Mouse (Mus musculus) embryonic facial prominence, embryonic 13.5 days (tissue): ENCODE results near the gene Bard1. TPM values are rescaled to one million over a fixed set of nuclear protein-coding genes. Genes with fewer than 3 reads are reported as not detected.

Source experiments
- ATAC-seq: fragments of 200-750 bp; cut with Nextera tagmentation; 2 replicates; pipeline ENCODE4 v1.8.0; 2017; ENCODE audit warnings: low read depth; ENCODE audit not compliant: insufficient number of reproducible peaks, insufficient read depth, low FRiP score, low TSS enrichment
- H3K27ac ChIP-seq: fragments of 300-500 bp; sonication (generic); 2 replicates; pipeline ENCODE4 v1.5.1; 2015; ENCODE audit warnings: moderate library complexity, mild to moderate bottlenecking, inconsistent platforms
- H3K27me3 ChIP-seq: fragments of 300-500 bp; sonication (generic); 2 replicates; pipeline ENCODE4 v1.6.1; 2015; ENCODE audit warnings: mild to moderate bottlenecking, inconsistent platforms
- H3K36me3 ChIP-seq: fragments of 300-500 bp; sonication (generic); 2 replicates; pipeline ENCODE4 v1.6.1; 2015; ENCODE audit warnings: mild to moderate bottlenecking, inconsistent platforms
- H3K4me1 ChIP-seq: fragments of 300-500 bp; sonication (generic); 2 replicates; pipeline ENCODE4 v1.6.1; 2015; ENCODE audit warnings: inconsistent platforms
- H3K4me2 ChIP-seq: fragments of 300-500 bp; sonication (generic); 2 replicates; pipeline ENCODE4 v1.6.1; 2015; ENCODE audit warnings: moderate library complexity, mild to moderate bottlenecking, inconsistent platforms
- H3K4me3 ChIP-seq: fragments of 300-500 bp; sonication (generic); 2 replicates; pipeline ENCODE4 v1.5.1; 2015; ENCODE audit warnings: mild to moderate bottlenecking, inconsistent platforms
- H3K9ac ChIP-seq: fragments of 300-500 bp; sonication (generic); 2 replicates; pipeline ENCODE4 v1.6.1; 2015; ENCODE audit warnings: mild to moderate bottlenecking, inconsistent platforms
- H3K9me3 ChIP-seq: fragments of 300-500 bp; sonication (generic); 2 replicates; pipeline ENCODE4 v1.6.1; 2016; ENCODE audit warnings: inconsistent platforms
- WGBS: fragments of 180-500 bp; shearing (Covaris S2); methylation state at CpG from one replicate; pipeline ENCODE4 v1.1.7; 2015; ENCODE audit warnings: mixed read lengths; 5-methylcytosine and 5-hydroxymethylcytosine counted together
- polyA plus RNA-seq: library from polyadenylated mRNA; unstranded; fragments of >200 nt; fragmentation: Nextera tagmentation; extraction: Ambion mirVana; gene quantifications from 2 replicates; pipeline ENCODE4 v1.2.1, GENCODE M21; 2015

The Bard1 gene
- polyA plus RNA-seq, 1 experiment from 2014 or later: 2.2 TPM

DNA sequence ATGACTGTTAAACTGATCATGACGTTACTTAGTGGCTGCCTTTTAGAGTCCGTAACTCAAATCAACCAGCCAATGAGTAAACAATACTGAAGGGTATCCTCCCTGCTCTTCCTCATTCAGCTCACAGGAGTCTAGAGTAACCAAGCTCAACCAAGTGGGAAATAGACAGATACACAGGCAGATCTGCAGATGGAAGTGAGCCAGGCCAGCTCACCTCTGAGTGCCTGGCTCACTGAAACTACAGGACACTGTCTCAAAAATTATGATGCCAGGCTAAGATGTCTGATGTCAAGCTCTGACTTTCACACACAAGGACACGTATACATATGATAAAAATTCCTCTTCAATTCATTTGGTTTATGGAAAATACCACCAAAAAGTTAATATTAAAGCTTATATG lies 59.0 kb downstream of the Bard1 start:
- H3K4me2 ChIP-seq: no peak overlapping the region
- ATAC-seq: no peak
- no peak overlapping the region for H3K27ac ChIP-seq
- H3K9ac ChIP-seq: no peak overlapping the region
- H3K4me3 ChIP-seq: no peak overlapping the region
- 88% methylated on average over 3 of the region's 3 CpGs for WGBS
- H3K36me3 ChIP-seq: no peaks in the 10 kb centered on the region
- no peaks in the 10 kb centered on the region for H3K9me3 ChIP-seq
- H3K4me1 ChIP-seq: no peaks in the 10 kb centered on the region
- H3K27me3 ChIP-seq: no peaks in the 10 kb centered on the region

DNA sequence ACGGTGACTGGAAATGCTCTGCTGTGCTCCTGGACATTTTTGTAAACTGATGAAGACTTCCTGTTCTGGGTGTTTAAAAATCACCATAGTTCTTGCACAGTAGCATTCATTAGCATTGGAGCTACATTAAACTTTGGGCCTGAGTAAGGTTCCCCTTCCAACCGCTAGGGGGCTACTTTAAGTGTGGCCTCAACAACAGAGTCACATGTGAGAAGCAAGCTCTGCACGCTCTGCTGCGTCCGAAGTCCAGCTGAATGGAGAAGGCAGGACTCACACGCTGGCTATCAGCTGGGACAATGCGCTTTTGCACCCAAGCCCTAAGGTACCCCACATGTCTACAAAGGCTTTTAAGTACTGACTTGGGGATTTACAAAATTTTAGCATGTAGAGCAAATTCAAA lies 65.9 kb downstream of the Bard1 start:
- WGBS: 53% methylated on average over 7 of the region's 7 CpGs

DNA sequence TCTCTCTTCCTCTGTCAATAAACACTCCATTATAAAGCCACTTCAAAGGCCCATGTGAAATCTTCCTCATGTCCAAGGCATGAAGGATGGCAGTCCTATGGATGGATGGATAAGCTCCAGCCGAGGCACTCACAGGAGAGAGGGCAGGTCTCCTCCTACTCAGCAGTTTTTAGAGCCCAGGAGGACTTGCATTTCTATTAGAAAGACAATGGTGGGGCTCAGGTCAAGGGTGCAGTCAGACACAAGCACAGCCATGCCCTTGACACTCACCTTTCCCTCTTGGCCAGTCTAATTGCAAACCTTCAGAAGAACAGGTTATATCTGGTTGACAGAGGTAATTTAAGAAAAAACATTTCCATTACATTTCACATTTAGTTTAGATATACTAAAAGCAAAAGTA lies 67.4 kb downstream of the Bard1 start:
- no peak overlapping the region for H3K27ac ChIP-seq

More for the DNA sequence above, 65.9 kb downstream of the Bard1 start:
- ATAC-seq: no peak
- Histone ChIP-seq H3K4me2 (no peak overlapping the region), H3K27me3 (no peaks in the 10 kb centered on the region), H3K27ac (no peak overlapping the region), H3K9ac (no peak overlapping the region), H3K4me3 (no peak overlapping the region), H3K9me3 (no peaks in the 10 kb centered on the region), H3K4me1 (no peaks in the 10 kb centered on the region), H3K36me3 (peaks cover 3% of the 10 kb centered on the region; the same call in 1 of the 2 replicates)

DNA sequence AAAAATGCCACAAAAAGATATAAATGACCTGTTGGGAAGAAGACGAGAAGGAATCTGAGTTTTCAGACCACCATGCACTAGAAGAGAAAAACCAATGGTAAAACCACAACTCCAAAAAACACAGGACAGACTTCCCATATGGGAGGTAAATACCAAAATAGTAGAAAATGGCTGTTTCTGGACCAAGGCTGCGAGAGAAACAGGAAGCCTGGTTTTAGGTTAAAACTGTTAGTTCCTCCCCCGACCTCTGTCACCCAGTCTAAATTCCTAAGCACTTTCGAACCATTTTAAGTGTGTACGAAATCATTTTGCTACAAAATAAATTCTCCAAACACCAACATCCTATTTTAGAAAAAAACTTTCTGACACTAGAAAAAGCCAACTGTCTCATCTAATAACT lies 80.2 kb downstream of the Bard1 start:
- no peaks in the 10 kb centered on the region for H3K4me1 ChIP-seq
- WGBS: 79% methylated on average over 5 of the region's 5 CpGs
- H3K27ac ChIP-seq: no peak overlapping the region
- H3K9me3 ChIP-seq: no peaks in the 10 kb centered on the region
- H3K9ac ChIP-seq: no peak overlapping the region
- no peak overlapping the region for H3K4me3 ChIP-seq
- H3K4me2 ChIP-seq: no peak overlapping the region
- H3K27me3 ChIP-seq: no peaks in the 10 kb centered on the region
- no peak for ATAC-seq
- H3K36me3 ChIP-seq: no peaks in the 10 kb centered on the region

More for the DNA sequence above, 67.4 kb downstream of the Bard1 start:
- no peak for ATAC-seq
- H3K36me3 ChIP-seq: peaks cover 4% of the 10 kb centered on the region
- no peak overlapping the region for H3K9ac ChIP-seq
- no peaks in the 10 kb centered on the region for H3K9me3 ChIP-seq
- no peak overlapping the region for H3K4me3 ChIP-seq
- no peaks in the 10 kb centered on the region for H3K27me3 ChIP-seq
- H3K4me1 ChIP-seq: no peaks in the 10 kb centered on the region
- WGBS: 82% methylated on average over 1 of the region's 1 CpGs
- H3K4me2 ChIP-seq: no peak overlapping the region

DNA sequence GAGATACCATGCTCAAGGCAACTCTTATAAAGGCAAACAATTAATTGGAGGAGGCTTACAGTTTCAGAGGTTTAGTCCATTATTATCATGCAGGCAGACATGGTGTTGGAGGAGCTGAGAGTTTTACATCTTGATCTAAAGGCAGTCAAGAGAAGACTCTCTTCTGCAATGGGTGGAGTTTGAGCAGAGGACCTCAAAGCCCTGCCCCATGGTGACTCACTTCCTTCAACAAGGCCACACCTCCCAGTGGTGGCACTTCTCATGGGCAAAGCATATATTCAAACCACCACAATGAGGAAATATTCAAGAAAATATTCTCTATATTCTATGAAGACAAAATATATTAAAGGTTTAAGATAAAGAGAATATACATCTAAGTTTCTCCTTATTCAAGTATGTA lies 88.6 kb downstream of the Bard1 start:
- H3K27me3 ChIP-seq: no peaks in the 10 kb centered on the region
- H3K27ac ChIP-seq: no peak overlapping the region
- no peak overlapping the region for H3K4me2 ChIP-seq
- H3K4me3 ChIP-seq: no peak overlapping the region
- ATAC-seq: no peak
- H3K4me1 ChIP-seq: no peaks in the 10 kb centered on the region
- no peaks in the 10 kb centered on the region for H3K36me3 ChIP-seq
- no peak overlapping the region for H3K9ac ChIP-seq
- H3K9me3 ChIP-seq: no peaks in the 10 kb centered on the region

DNA sequence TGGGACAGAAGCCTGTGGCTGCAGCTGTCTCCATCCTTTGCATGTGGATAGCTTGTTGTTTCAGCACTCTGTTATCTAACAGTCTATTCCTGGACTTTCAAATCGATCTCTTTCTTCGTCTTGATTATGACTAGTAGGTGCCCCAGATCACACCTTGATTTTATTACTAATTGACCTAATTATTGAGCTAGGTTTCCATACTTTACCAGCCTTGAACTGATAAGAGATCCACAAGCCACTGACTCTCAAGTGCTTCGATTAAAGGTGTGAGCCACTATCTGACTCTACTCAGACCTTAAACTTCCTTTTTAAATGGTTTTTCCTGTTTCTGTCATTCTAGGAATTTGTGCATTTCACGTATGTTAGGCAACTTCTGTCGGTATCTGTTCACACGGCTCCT lies 96.9 kb downstream of the Bard1 start:
- H3K4me1 ChIP-seq: no peaks in the 10 kb centered on the region
- H3K27me3 ChIP-seq: no peaks in the 10 kb centered on the region
- no peaks in the 10 kb centered on the region for H3K36me3 ChIP-seq

DNA sequence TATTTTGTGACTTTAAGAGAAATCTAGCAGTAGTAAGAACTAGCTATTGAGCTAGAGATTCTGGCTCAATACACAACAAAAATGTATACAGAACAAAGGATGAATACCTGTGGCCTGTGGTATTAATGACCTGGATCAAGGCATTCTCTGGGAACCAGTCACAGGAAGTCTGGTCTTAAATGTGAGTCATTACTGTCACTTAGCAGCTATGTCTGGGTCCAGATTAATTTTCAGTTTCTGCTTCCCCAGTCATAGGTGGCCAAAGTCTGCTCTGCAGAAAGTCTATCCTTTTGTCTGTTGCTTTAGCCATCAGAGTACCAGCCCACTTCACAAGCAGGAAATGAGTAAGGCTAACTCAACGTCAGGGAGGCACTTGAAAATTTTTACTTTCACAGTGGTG lies 98.8 kb downstream of the Bard1 start:
- Histone ChIP-seq H3K4me3 (no peak overlapping the region), H3K4me1 (no peaks in the 10 kb centered on the region), H3K9ac (no peak overlapping the region), H3K9me3 (no peaks in the 10 kb centered on the region), H3K27me3 (no peaks in the 10 kb centered on the region), H3K27ac (no peak overlapping the region), H3K36me3 (no peaks in the 10 kb centered on the region), H3K4me2 (no peak overlapping the region)
- ATAC-seq: no peak
- 31% methylated on average over 1 of the region's 1 CpGs for WGBS

More for the DNA sequence above, 96.9 kb downstream of the Bard1 start:
- WGBS: 87% methylated on average over 6 of the region's 6 CpGs
- H3K9me3 ChIP-seq: no peaks in the 10 kb centered on the region
- no peak for ATAC-seq
- no peak overlapping the region for H3K4me3 ChIP-seq
- H3K4me2 ChIP-seq: no peak overlapping the region
- H3K9ac ChIP-seq: no peak overlapping the region
- no peak overlapping the region for H3K27ac ChIP-seq

DNA sequence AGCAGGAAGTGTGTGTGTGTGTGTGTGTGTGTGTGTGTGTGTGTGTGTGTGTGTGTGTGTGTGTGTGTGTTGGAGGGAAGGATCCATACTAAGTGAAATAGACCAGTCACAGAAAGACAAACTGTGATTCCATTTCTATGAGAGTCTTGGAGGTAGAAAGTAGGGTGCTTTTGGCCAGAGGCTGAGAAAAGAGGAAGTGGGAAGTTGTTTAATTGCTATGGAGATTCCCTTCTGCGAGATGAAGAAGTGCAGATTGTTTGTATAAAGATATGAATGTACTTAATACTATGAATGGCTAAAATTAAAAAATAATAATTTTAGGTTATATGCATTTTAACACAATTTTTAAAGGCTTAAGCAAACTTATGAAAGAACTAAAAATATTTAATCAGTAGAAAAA lies 99.2 kb downstream of the Bard1 start:
- Histone ChIP-seq H3K4me1 (no peaks in the 10 kb centered on the region), H3K27ac (no peak overlapping the region), H3K4me2 (no peak overlapping the region), H3K9me3 (no peaks in the 10 kb centered on the region), H3K27me3 (no peaks in the 10 kb centered on the region), H3K9ac (no peak overlapping the region), H3K4me3 (no peak overlapping the region), H3K36me3 (no peaks in the 10 kb centered on the region)
- ATAC-seq: no peak
- WGBS: 66% methylated on average over 1 of the region's 1 CpGs

DNA sequence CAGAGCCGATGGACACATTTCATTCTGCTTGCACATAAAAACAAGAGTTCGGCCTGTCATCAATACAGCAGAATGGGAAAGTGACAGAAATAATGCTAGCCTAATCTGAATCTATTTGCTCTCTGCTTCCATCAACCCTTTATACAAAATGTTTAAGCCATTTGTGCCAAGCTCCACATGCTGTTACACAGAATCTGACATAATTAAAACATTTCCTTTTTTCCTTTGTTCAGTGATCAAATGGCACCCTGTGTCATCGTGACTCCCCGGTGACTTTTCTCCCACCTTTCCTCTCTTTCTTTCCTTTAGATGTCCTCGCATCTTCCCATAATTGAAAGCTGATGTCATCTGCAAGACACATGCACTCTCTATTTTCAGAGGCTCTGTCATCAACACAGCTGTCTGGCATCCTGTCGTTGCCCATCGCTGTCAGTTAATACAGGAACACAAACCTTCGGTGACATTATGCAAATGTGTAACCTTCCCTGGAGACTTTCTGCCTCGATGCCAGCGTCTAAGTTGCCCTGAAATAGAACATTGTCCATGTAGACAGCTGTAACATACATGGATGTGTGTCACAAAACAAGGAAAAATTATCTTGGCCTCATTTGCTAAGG lies 105.5 kb downstream of the Bard1 start:
- H3K9me3 ChIP-seq: no peaks in the 10 kb centered on the region
- no peak overlapping the region for H3K27ac ChIP-seq
- H3K4me2 ChIP-seq: no peak overlapping the region
- H3K4me3 ChIP-seq: no peak overlapping the region
- no peak overlapping the region for H3K9ac ChIP-seq
- 48% methylated on average over 10 of the region's 10 CpGs for WGBS
- no peaks in the 10 kb centered on the region for H3K27me3 ChIP-seq
- H3K4me1 ChIP-seq: no peaks in the 10 kb centered on the region
- H3K36me3 ChIP-seq: no peaks in the 10 kb centered on the region
- ATAC-seq: no peak

DNA sequence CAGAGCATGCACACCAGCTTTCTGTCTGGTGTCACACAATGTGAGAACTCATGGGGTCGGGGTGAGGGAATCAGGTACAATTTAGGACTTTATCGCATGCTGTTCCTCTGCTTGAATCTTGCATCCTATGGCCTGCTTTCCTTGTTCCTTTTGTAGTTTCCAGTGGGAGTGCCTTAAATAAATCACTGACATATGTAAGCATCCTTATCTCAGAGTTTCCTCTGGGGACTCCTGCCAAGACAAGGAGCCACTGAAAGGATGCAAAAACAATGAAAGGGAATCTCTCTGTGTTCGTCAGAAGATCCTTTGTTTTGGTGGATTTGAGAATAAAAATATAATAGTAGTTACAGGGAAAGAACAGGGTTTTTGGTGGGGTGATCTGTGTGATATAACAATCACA lies 106.2 kb downstream of the Bard1 start:
- Histone ChIP-seq H3K27me3 (no peaks in the 10 kb centered on the region), H3K4me3 (no peak overlapping the region), H3K36me3 (no peaks in the 10 kb centered on the region), H3K27ac (no peak overlapping the region), H3K4me2 (no peak overlapping the region), H3K9ac (no peak overlapping the region), H3K4me1 (no peaks in the 10 kb centered on the region), H3K9me3 (no peaks in the 10 kb centered on the region)
- no peak for ATAC-seq
- 68% methylated on average over 3 of the region's 3 CpGs for WGBS
